Mouse (Mus musculus): ENCODE measurements around the gene Rps6ka2. TPM values are rescaled to one million over a fixed set of nuclear protein-coding genes. Genes with fewer than 3 reads are reported as not detected.

The Rps6ka2 gene
- polyA plus RNA-seq, 2 experiments, result 12.1 to 13.8 TPM

DNA sequence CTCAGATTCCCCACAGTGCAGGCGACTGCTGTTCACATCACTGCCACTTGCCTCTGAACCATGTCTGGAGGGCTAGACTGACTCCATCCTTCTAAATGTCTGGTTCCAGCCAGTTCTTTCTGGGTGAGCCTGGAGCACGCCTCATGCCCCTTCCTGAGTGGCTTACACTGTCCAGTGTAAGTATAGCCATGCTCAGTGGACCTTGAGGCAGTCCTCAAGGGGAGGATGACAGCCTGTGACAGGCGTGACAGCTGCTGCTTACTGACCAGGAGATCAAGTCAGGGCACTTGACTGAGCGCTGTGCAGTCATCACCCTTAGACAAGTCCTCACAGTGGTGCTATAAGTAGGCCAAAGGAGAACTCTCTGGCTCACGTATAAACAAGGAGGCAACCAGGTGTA is 94.7 kb downstream of the Rps6ka2 start:
- Histone ChIP-seq H3K4me1 (ENCODE audit: control insufficient read depth, insufficient read depth, low read length) (peaks cover 19% of the 10 kb centered on the region), H3K27me3 (ENCODE audit: control insufficient read depth, insufficient read depth, low read length) (no peaks in the 10 kb centered on the region), H3K9ac (ENCODE audit: low read depth, low read length, severe bottlenecking) (no peak overlapping the region), H3K36me3 (ENCODE audit: control insufficient read depth, insufficient read depth, low read length) (no peaks in the 10 kb centered on the region), H3K4me2 (replicated peaks; ENCODE audit: low read depth, low read length, severe bottlenecking) (no peak overlapping the region), H3K27ac (replicated peaks; ENCODE audit: low read depth, low read length) (no peak overlapping the region), H3K4me3 (replicated peaks; ENCODE audit: low read length) (no peak overlapping the region), H3K9me3 (ENCODE audit: control insufficient read depth, low read length) (no peaks in the 10 kb centered on the region)
- DNase-seq (ENCODE audit: low spot score), result no peak
- TF ChIP-seq POLR2A (IDR thresholded peaks at IDR 0.05; ENCODE audit: borderline replicate concordance, extremely low read depth, insufficient read depth, insufficient read length), result no peak
- no peak for ATAC-seq (ENCODE audit: low FRiP score, low read depth)
- 86% methylated on average over 5 of the region's 5 CpGs for WGBS

DNA sequence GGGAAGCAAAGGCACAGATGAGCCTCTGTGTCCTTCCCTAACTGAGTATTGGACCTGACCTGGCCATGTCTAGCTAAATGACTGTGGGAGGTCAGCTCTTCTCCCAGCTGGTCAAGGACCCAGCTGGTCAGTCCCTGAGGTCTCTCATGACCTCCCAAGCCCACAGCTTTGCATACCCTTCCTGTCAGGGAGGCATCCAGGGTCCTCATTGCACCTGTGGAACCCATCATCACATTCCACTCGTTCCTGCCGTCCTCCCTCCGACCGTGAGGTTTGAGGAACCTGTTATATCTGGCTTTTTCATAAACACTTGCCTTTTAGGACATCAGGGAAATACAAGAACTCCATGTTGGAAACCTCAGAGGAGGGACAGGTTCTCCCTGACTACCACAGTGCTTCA is 95.4 kb downstream of the Rps6ka2 start:
- Histone ChIP-seq H3K27me3 (ENCODE audit: control insufficient read depth, insufficient read depth, low read length) (no peaks in the 10 kb centered on the region), H3K36me3 (ENCODE audit: control insufficient read depth, insufficient read depth, low read length) (no peaks in the 10 kb centered on the region), H3K27ac (replicated peaks; ENCODE audit: low read depth, low read length) (no peak overlapping the region), H3K9me3 (ENCODE audit: control insufficient read depth, low read length) (no peaks in the 10 kb centered on the region), H3K4me2 (replicated peaks; ENCODE audit: low read depth, low read length, severe bottlenecking) (no peak overlapping the region), H3K4me1 (ENCODE audit: control insufficient read depth, insufficient read depth, low read length) (peaks cover 19% of the 10 kb centered on the region), H3K4me3 (replicated peaks; ENCODE audit: low read length) (no peak overlapping the region), H3K9ac (ENCODE audit: low read depth, low read length, severe bottlenecking) (no peak overlapping the region)
- TF ChIP-seq POLR2A (IDR thresholded peaks at IDR 0.05; ENCODE audit: borderline replicate concordance, extremely low read depth, insufficient read depth, insufficient read length), result no peak
- WGBS, result 62% methylated on average over 4 of the region's 4 CpGs
- ATAC-seq (ENCODE audit: low FRiP score, low read depth) (no peak), DNase-seq (ENCODE audit: low spot score) (no peak)

DNA sequence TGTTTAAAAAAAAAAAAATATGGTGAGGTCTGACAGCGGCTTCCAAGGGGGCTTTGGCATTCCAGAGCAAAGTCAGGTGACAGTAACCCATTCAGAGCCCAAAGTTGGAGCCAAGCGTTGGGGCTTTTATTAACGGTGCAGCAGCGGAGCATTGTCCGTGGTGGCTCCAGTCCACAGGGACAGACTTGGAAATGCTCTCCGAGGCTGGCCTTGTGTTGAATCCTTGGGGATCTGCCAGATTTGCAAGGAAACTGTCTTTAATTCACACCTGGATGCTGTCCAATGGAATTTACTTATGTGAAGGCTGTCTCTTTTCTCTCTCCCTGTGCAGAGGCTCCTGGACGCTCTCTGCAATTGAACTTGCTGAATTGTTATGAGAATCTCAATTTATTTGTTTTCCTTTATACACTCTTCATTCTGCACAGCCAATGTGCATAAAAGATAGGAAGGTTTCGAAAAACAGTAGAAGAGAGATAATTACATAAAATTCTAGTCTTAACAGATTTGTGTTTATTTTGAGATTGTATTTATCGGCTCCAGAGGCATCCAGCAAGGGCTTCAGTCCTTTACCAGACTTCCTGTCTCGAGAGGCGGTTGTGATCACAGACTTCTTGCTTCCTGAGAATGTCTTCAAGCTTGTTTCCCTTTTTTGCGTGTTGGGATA is 95.9 kb downstream of the Rps6ka2 start:
- no peak for TF ChIP-seq POLR2A (IDR thresholded peaks at IDR 0.05; ENCODE audit: borderline replicate concordance, extremely low read depth, insufficient read depth, insufficient read length)
- H3K4me2 ChIP-seq (replicated peaks; ENCODE audit: low read depth, low read length, severe bottlenecking), result no peak overlapping the region
- H3K9ac ChIP-seq (ENCODE audit: low read depth, low read length, severe bottlenecking), result no peak overlapping the region
- WGBS, result 64% methylated on average over 12 of the region's 12 CpGs
- ATAC-seq (ENCODE audit: low FRiP score, low read depth) (no peak), DNase-seq (ENCODE audit: low spot score) (no peak)
- peaks cover 17% of the 10 kb centered on the region for H3K4me1 ChIP-seq (ENCODE audit: control insufficient read depth, insufficient read depth, low read length)
- H3K27me3 ChIP-seq (ENCODE audit: control insufficient read depth, insufficient read depth, low read length), result no peaks in the 10 kb centered on the region
- H3K27ac ChIP-seq (replicated peaks; ENCODE audit: low read depth, low read length), result no peak overlapping the region
- no peaks in the 10 kb centered on the region for H3K36me3 ChIP-seq (ENCODE audit: control insufficient read depth, insufficient read depth, low read length)
- H3K9me3 ChIP-seq (ENCODE audit: control insufficient read depth, low read length), result no peaks in the 10 kb centered on the region
- H3K4me3 ChIP-seq (replicated peaks; ENCODE audit: low read length), result no peak overlapping the region

DNA sequence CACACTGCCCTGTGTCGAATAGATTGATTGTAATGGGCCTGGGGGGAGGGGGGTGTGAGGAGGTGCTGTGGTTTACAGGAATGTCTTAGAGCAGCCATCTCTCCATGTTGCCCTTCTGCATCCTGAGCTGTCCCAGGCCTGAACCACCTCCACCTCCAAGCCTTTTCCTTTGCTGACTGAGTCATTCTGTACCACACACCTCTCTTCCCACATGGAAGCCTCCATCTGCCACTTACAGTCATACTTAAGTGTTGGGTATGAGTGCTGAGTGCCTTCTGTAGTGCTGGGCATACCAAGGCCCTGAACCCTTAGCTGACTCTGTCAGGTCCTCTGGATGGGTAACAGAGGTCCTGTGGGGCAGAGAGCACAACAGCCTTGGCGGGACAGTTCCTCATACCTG is 97.9 kb downstream of the Rps6ka2 start:
- Histone ChIP-seq H3K27me3 (ENCODE audit: control insufficient read depth, insufficient read depth, low read length) (no peaks in the 10 kb centered on the region), H3K4me3 (replicated peaks; ENCODE audit: low read length) (no peak overlapping the region), H3K9me3 (ENCODE audit: control insufficient read depth, low read length) (no peaks in the 10 kb centered on the region), H3K4me2 (replicated peaks; ENCODE audit: low read depth, low read length, severe bottlenecking) (no peak overlapping the region), H3K4me1 (ENCODE audit: control insufficient read depth, insufficient read depth, low read length) (peaks cover 7% of the 10 kb centered on the region; the same call in 1 of the 2 replicates), H3K36me3 (ENCODE audit: control insufficient read depth, insufficient read depth, low read length) (no peaks in the 10 kb centered on the region), H3K27ac (replicated peaks; ENCODE audit: low read depth, low read length) (no peak overlapping the region), H3K9ac (ENCODE audit: low read depth, low read length, severe bottlenecking) (no peak overlapping the region)
- 72% methylated on average over 2 of the region's 2 CpGs for WGBS
- ATAC-seq (ENCODE audit: low FRiP score, low read depth), result no peak
- no peak for DNase-seq (ENCODE audit: low spot score)
- TF ChIP-seq POLR2A (IDR thresholded peaks at IDR 0.05; ENCODE audit: borderline replicate concordance, extremely low read depth, insufficient read depth, insufficient read length), result no peak

DNA sequence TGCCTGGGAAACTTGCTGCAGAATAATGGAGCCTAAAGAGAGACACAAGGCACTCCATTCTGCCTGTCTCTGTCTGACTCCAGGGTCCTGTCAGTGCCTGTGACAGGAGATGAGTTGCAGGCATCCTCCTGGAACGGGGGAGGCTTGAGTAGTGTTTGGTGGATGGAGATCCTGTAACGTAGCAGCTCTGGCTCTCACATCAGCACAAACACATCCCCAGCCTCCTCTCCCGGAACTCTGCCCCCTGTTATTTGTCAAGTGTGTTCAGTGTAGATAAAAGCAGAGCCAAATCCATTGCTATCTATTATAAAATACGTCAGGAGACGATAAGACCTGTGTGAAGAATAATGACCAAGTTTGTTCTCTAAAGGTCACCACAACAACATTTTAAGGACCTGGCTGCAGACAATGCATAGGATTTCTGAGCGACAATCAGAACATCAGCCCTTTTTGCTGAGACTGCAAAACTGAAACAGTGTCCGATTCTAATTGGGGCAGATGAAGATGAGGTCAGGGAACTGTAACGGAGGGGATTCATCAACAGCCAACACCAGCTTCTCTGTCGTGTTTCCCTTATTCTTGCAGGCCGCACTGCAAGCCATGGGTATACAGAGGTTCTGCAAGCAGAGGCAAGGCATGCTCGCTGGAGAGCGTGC is 99.4 kb downstream of the Rps6ka2 start:
- ATAC-seq (ENCODE audit: low FRiP score, low read depth) (no peak), DNase-seq (ENCODE audit: low spot score) (no peak)
- H3K36me3 ChIP-seq (ENCODE audit: control insufficient read depth, insufficient read depth, low read length), result no peaks in the 10 kb centered on the region
- H3K4me1 ChIP-seq (ENCODE audit: control insufficient read depth, insufficient read depth, low read length), result peaks cover 7% of the 10 kb centered on the region; the same call in 1 of the 2 replicates
- H3K9ac ChIP-seq (ENCODE audit: low read depth, low read length, severe bottlenecking), result no peak overlapping the region
- no peak for TF ChIP-seq POLR2A (IDR thresholded peaks at IDR 0.05; ENCODE audit: borderline replicate concordance, extremely low read depth, insufficient read depth, insufficient read length)
- H3K9me3 ChIP-seq (ENCODE audit: control insufficient read depth, low read length), result no peaks in the 10 kb centered on the region
- 64% methylated on average over 12 of the region's 12 CpGs for WGBS
- no peak overlapping the region for H3K4me2 ChIP-seq (replicated peaks; ENCODE audit: low read depth, low read length, severe bottlenecking)
- no peak overlapping the region for H3K4me3 ChIP-seq (replicated peaks; ENCODE audit: low read length)
- H3K27ac ChIP-seq (replicated peaks; ENCODE audit: low read depth, low read length), result no peak overlapping the region
- no peaks in the 10 kb centered on the region for H3K27me3 ChIP-seq (ENCODE audit: control insufficient read depth, insufficient read depth, low read length)
